Mouse (Mus musculus) naive thymus-derived CD4-positive, alpha-beta T cell, adult 5 months (primary cell): ENCODE data around the gene Ephx4. TPM values are rescaled to one million over a fixed set of nuclear protein-coding genes. Genes with fewer than 3 reads are reported as not detected.

Source experiments
- polyA plus RNA-seq: library from polyadenylated mRNA; unstranded; fragments of 100-300 nt; shearing (Covaris generic); gene quantifications from one replicate; pipeline ENCODE4 v1.2.1, GENCODE M21; 2017

Gene Ephx4
- 0.45 TPM for polyA plus RNA-seq

DNA sequence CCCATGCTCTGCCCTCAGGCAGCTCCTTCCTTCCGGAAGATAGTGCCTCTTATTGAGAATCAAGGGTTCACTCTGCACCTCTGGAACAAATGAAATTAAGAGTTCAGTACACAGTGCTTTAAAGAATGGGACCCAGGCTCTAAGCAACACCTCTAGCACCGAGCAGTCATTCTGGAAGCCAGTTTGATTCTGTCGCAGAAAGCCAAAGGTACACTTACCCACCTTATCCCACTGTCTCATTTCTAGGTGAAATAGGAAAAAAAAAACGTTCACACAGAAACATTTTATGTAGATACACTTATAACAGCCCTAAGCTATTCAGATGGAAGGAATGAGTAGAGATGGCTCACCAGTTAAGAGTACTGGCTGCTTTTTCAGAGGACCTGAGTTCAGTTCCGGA, at the start of gene Ephx4:
Gene Ephx4 (plus strand): TSS at position 301 of the 400 bp plus-strand sequence.

DNA sequence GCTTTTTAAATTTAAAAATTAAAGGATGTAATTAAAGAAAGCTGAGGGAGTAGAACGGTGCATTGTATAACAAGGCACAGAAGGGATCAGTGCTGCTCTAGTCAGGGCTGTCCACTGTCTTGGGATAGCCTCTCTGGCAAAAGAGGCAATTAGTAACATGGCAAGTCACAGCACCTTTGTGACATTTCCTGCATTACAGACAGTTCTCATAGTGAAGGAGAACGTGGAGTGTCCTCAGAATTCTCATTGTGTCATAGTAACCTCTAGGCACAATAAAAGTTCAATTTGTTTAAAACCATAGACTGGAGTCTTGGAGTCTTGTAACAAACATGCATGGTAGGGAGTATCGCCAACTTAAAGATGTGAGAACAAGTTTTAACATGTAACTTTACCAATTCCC, 28.7 kb downstream of the Ephx4 start, which contains the start of gene Lpcat2b:
Gene Lpcat2b (plus strand): TSS at position 301 of the 400 bp plus-strand sequence.

GRCm38 (mm10) chr5:107437464-107438281, 35.1 kb downstream of the Ephx4 start, which contains the start of gene Btbd8:
Gene Btbd8 (plus strand): TSS chr5:107437997.

Other genes with a start within 250 kb of the Ephx4 start
- 88.6 TPM for gene Tgfbr3, start 113.1 kb upstream of the Ephx4 start, polyA plus RNA-seq
- gene Brdt, start 71.6 kb upstream of the Ephx4 start, polyA plus RNA-seq: 0.60 TPM
- not detected for gene Lpcat2b, start 28.8 kb downstream of the Ephx4 start, polyA plus RNA-seq
- gene Btbd8, start 35.3 kb downstream of the Ephx4 start, polyA plus RNA-seq: 5.5 TPM
- not detected for gene Gm42669, start 104.9 kb downstream of the Ephx4 start, polyA plus RNA-seq
- gene 1700028K03Rik, start 132.0 kb downstream of the Ephx4 start, polyA plus RNA-seq: 0.57 TPM
- 24.5 TPM for gene Rpap2, start 194.6 kb downstream of the Ephx4 start, polyA plus RNA-seq
- gene Glmn, start 195.2 kb downstream of the Ephx4 start, polyA plus RNA-seq: 13.1 TPM